Mouse (Mus musculus) layer of hippocampus, postnatal 25 days (tissue): ENCODE data around the gene Elane. TPM values are rescaled to one million over a fixed set of nuclear protein-coding genes. Genes with fewer than 3 reads are reported as not detected.
A peak's percentile ranks its signal among the peaks of the same experiment; 100 is the strongest.

Source experiments
- DNase-seq, 2 experiments: peaks; one replicate each; pipeline ENCODE4 v3.0.0; 2022; ENCODE audit warnings: mixed read lengths in 2 of 2, low spot score in 1 of 2; ENCODE audit errors: extremely low spot score in 1 of 2
- total RNA-seq, 2 experiments: library from RNA; stranded (reverse); gene quantifications; 2 replicates each; pipeline ENCODE4 v1.2.3; 2021

Gene Elane
- total RNA-seq, 2 experiments from 2014 or later, result not detected

DNA sequence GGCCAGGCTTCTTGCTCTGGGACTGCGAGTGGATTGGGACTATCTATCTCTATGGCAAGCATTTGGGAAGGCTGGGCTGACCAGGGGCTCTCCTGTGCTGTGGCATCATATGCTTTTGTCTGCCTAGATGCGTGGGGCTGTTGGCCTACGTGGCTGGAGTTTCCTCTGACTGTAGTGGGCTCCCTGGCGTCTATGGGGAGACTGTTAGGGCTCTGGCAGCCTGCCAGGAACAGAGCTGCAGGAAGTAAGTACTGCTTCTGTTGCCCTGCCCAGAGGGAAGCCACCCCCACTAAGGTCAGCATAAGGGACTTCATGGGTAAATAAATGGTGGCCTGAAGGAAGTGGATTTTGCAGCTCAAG lies 28.6 kb upstream of the Elane start:
- no peak for DNase-seq

DNA sequence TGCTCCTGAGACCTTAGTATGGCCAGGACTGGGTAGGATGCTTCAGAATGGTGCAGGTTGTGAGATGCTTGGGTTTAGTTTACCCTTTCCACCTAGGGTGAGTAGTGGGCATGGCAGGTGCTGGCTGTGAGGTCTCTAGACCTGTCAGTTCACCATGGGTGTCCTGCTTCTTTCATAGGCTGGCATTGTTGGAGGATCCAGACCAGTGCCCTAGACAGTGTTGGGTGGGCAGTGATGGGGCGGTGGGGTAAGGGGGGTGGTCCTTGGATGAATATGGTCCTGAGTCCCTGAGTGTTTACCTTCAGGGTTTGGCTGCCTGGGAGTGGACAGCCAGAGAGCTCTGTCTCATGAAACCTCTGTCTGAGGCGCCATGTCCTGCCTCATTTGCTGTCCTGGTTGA lies 28.2 kb upstream of the Elane start:
- DNase-seq, result no peak

DNA sequence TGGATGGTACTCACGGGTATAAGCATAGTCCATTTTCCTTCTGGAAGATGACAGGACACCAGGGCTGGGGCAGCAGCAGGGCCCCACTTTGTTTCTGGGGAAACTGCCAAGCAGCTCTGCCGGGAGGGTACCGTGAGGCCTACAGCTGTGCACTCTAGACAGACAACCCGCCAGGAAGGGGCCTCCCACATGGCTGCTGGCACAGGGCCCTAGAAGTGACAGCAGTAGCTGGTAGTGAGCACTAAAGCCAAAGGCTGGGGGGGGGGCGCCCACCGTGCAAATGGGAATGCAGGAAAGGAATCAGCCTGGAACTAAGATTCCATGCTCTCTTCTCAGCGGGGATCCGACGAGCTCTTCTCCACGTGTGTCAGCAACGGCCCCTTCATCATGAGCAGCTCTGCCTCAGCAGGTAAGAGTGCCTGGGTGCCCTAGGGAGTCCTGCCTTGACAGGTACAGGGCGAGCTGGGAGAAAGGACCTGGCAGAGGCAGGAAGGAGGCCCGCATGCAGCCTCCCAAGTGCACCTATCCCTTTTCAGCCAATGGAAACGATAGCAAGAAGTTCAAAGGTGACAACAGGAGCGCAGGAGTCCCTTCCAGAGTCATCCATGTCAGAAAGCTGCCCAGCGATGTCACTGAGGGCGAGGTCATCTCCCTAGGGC lies 27.5 kb upstream of the Elane start:
- peak; percentile 52 to 61 for DNase-seq

DNA sequence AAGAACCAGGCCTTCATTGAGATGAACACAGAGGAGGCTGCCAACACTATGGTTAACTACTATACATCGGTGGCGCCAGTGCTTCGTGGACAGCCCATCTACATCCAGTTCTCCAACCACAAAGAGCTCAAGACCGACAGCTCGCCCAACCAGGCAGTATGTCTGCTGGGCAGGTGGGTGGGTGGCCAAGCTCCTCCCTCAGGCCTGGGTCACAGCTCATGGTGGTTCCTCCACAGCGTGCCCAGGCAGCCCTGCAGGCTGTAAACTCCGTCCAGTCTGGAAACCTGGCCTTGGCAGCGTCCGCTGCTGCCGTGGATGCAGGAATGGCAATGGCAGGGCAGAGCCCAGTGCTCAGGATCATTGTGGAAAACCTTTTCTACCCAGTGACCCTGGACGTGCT lies 26.9 kb upstream of the Elane start:
- no peak for DNase-seq

DNA sequence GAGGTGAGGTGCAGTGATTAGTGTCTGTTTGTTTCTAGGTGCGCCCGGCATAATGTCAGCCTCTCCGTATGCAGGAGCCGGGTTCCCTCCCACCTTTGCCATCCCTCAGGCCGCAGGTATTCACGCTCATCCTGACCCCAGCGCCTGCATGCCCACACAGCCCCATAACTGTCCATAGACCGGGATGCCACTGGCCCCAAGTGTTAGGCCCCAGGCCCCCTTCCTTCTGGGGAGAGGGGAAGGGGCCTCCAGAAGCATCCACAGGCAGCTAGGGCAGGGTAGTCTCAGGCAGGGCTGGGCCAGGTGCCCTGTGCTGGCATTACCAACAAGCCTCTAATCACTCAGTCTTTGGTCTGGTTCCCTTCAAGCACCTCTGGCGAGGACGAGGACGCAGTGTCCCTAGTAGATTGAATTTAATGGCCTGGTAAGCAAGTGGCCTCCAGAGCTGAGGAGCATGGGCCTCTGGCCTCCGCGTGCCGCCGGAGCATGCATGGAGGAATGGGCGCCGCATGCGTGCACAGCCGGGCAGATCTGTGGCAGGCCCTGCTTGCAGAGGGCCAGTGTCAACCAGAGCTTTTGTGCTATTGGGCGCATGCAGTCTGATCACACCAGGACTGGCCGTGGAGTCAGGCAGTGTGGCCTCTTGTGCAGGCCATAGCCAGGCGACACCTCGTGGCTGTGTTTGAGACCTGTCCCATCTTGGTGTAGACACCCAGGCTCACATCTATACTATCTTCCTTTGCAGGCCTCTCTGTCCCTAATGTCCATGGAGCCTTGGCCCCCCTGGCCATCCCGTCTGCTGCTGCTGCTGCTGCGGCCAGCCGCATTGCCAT lies 25.8 kb upstream of the Elane start:
- no peak for DNase-seq

DNA sequence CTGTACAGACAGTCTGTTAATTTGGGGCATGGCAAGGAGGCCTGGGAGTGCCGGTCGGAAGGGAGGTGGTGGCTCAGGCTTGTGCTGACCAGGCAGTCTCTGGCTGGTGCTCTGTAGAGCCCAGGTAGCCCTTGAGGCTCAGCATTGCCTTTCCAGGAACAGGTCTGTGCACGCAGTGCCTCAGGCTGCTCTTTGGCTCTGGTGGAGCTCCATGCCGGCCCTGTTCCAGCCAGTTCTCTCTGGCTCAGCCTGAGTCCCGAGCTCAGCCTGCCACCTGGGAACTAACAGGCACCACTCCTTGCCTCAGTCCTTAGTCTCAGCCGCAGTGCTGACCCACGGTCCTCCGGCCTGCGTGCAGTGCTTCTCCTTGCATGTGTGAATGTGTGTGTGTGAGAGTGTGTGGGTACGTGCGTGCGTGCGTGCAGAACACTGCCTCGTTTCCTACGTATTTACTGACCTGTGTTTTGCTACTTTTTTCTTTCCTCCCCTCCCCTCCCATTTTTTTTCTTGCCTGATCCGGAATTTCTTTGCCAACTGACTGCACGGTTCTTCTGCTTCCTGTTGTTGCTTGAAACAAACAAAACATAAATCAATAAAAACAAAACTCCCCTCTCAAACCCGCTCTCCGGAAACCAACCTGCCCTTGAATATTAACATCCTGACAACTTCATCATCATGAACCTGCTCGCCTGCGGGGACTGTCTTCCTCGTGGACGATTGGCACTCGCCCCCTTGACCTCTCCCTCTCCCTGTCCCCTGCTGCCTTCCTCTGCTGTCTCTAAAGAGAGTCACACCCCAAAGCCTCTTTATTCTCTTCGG lies 24.6 kb upstream of the Elane start:
- no peak for DNase-seq

DNA sequence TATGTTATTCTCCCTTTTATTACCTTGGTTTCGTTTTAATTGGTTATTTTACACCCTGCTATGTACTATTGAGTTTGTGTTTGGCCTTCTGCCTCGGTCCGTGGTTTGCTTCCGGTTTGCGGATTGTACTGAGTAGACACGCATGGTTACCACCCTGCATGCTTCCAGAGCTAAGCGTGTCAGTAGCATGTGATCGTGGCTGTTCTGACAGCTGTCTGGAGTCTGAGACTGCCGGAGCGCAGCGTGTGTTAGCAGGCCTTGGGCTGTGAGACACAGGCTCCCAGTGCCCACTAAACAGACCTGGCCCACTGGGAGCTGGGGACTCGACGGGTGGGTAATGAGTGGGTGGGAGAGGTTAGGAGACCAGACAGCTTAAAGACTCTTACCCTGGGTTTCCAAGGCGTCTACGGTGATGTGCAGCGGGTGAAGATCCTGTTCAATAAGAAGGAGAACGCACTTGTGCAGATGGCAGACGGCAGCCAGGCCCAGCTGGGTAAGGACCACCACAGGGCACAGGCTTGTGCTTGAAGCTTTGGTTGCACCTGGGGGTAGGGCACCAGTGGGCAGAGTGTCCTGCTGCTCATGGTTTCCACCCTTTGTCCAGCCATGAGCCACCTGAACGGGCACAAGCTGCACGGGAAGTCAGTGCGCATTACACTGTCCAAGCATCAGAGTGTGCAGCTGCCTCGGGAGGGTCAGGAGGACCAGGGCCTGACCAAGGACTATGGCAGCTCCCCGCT lies 23.8 kb upstream of the Elane start:
- no peak for DNase-seq

DNA sequence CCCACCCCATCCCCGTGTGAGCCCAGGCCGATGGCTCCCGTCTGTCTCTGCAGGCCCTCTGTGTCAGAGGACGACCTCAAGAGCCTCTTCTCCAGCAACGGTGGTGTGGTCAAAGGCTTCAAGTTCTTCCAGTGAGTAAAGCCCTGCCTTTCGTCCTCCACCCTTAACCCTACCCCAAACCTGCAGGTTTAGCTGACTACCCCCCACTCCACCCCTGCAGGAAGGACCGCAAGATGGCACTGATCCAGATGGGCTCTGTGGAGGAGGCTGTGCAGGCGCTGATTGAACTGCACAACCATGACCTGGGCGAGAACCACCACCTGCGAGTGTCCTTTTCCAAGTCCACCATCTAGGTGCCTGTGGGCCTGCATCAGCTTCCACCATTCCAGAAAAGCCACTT lies 23.1 kb upstream of the Elane start:
- DNase-seq, result no peak

DNA sequence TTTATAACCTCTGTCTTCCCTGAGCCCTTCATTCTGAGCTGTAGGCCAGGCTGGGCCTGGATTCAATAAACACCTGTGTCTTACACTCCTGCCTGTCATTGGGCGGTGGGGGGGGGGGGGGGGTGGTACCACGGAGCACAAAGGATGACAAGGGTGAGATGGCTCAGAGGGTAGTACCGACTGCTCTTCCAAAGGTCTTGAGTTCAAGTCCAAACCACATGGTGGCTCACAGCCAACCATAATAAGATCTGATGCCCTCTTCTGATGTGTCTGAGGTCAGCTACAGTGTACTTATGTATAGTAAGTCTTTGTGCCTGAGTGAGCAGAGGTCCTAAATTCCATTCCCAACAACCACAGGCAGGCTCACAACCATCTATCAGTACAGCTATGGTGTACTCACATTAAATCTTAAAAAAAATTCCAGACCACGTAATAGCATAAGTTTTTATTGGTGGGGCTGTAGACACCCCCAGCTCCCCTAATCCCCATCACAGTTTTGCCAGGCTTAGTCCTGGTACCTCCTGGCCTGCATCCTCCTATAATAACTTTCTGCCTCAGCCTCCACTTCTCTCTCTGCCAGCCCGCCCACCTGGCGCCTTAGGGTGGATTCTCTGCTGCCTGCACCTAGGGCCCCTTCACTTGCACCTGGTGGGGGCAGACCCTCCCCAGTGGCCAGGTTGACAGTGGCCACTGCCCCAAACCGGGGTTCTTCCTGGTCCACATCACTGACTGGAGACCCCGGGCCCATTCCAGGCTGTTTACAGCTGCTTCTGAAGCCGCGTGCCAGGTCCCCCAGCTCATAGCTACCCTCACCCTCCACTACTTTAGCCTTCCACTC lies 21.5 kb upstream of the Elane start:
- no peak for DNase-seq

DNA sequence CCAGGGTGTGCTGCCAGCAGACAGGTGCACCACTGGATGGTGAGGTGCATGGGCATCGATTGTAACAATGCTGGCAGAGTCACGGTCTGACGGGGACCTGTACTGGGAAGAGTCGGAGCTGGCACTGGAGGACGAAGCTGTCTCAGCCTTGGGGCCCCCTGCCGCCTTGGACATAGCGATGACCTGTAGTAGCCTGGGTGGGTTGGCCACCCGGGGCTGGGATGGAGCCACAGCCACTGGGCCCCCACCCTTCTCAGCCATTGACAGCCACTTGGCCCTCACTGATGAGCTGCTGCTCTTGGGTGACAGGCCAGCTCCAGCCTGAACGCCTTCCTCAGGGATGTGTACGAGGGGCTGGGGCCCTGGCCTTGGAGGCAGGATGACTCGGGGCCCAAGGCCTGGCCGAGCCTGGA lies 20.9 kb upstream of the Elane start:
- DNase-seq, result no peak

DNA sequence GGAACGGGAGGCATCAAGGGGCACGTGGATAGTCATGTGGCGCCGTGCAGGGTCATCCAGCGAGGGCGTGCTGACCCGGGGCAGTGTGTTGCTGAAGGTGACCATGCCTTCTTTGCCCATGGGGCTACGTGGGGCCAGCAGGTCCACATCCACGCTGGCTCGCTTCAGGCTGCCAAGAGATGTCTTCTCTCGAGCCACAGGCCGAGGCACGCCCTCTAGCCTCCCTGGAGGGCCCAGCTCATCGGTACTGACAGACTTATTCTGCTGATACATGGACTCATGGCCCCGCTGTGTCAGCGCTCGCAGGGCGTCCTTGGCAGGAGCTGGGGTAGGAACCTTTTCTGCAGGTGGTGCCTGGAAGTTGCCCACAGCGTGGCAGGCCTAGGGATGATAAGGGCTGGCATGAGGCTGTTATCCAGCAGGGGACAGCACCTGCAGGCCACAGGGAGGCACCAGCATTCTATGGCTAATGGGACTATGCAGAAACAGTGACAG lies 20.2 kb upstream of the Elane start:
- no peak for DNase-seq

DNA sequence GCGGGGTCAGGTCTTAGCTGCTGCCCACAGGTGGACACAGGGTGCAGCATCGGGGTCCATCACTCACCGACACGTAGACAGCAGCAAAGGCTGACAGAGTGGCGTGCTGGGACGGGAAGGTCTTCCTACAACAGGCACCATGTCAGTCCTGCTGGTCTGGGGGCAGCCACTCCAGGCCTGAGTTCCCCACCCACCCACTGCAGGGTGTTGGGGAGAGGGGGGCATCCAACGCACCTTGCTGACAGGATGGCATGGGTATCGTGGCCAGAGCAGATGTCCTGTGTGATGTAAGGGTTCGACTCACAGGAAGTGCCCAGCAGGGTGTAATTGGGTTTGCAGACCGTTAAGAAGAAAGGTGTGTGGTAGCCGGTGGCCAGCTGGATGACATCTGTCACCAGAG lies 19.4 kb upstream of the Elane start:
- DNase-seq, result no peak

DNA sequence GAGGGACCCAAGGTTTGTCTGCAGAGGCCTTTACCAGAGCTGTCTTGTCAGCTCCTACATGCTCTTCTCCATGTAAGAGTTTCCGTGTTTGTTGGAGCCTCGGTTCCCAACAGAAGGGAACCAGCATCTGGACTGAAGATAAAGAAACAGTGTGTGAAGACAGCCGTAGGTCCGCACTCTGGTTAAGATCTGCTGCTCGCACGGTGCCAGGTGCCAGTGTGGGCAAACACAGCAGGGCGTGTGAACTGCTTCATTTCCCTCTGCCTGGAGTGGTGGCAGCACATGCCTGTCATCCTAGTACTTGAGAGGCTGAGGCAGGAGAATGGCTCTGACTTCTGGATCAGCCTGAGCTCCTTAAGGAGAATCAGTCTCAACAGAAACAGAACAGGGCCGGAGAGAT lies 14.2 kb upstream of the Elane start:
- no peak for DNase-seq

DNA sequence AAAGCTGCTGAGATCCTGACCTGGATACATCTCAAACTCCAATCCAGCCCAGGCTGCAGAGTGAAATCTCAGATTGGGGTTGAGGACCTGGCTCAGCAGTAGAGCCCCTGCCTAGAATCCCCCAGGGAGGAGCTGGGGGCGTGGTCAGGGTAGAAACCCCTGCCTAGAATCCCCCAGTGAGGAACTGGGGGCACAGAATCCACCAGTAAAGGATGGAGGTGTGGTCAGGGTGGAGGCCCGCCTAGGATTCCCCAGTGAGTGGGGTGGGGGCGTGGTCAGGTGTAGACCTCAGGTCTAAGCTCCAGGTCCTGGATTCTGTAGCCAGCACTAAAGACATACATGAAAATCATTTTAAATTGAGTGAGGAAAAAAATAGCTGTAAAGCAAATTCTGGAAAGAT lies 13.2 kb upstream of the Elane start:
- no peak for DNase-seq

DNA sequence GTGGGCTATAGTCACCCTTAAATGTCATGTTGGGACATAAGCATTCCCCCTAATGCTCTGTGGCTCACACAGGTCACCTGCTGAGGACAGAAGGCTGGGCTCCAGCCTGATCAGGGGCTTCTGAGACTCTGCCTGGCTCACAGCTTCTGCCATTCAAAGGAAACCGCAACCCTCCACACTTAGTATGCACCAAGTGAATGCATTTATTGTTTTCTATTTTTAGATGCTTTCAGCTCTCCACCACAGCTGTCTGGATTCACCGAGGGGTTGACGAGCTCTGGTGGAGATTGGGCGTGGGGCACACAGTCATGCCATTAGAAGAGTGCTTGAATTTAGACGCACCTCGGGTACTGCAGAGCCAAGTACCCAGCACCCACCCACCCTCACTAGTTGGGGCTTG lies 12.7 kb upstream of the Elane start:
- DNase-seq, result no peak

DNA sequence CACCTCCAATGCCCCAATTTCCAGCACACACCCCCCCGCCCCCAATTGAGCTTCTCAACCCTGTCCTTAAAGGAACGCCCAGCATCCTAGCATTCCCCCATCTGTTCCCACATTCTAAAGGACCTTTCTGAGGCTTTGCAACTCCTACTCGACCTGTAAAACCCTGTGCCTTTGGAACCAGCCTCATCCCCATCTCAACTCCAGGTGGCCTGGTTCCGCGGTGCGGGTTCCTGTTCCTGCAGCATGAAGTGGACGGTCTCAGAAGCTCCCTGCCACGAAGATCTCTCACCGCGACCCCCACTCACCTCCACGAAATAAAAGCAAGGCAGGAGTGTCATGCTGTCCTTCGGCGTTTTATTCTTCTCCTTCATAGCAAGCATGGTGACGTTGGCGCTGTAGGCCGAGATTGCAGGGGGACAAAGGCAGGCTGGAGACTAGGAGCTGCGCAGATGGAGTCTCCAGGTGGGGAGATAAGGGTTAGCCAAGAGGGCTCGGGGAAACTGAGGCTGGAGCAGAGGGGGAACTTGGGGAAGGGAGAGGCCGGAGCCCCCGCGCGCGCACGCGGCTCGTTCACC lies 12.2 kb upstream of the Elane start:
- no peak for DNase-seq

DNA sequence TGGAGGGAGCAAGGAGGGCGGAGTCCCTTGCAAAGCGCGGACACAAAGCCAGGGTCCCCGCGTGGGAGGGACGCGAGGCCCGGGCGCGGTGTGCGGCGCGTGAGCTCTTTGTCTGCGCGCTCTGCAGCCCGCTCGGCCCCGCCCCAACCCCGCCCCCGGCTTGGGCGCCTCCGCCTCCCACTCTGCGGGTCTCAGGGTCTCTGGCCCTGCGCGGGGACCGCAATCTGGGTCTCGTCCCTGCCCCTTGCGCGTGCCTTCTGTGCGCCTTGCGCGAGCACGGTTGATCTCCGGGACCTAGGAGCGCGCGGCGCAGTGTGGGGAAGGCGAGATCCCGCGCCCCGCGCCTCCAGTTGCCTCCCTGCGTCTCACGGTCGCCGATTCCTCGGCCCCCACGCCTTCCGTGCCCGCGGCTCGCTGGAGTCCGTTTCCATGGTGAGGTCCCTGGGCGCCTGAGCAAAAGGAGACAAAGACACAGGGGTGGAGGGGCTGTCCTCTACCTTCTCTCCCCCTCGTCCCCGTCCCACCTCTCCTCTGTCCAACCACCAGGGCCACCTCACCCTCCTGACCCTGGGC lies 11.7 kb upstream of the Elane start, which contains the start of the genes Prtn3 and Plppr3:
Gene Prtn3 (plus strand): TSS at position 187 of the 573 bp plus-strand sequence.
Gene Plppr3 (minus strand): TSS at position 345 of the 573 bp plus-strand sequence.
- DNase-seq, result no peak

DNA sequence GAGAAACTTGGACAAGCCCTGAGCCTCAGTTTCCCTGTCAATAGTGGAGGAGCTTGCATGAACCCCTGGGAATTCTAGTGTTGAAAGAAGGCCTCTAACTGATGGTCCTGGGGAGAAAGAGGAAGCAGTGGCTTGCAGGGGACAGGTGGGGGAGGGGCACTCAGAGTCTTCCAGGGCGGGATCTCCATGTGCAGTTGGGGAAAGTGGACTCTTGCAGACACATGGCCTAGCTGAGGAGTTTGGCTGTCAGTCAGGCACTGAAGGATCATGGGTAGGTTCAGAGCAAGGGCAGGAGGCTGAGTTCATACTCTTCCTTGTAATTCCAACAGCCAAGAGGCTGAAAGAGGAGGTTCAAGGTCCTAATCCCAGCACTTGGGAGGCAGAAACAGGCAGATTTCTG lies 8.9 kb upstream of the Elane start:
- no peak for DNase-seq

DNA sequence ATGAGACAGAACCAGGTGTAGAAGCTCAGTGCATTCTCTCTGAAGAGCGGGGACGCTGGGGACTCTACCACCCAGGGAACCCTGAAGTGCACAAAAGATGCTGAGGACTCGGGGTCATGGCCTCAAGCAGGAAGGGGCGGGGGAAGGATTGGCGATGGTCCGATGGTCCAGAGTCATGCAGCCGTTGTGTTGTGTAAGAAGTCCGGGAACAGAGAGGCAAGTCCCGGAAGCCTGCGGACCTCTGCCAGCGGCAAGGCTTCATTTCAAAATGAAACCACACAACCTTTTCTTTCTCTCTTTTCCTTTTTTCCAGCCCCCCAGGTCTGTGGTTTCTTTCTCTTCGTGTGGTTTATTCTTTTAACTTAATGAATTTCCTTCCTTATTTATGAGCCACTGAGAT lies 8.3 kb upstream of the Elane start:
- no peak for DNase-seq
